Mouse (Mus musculus) liver, embryonic 14.5 days (tissue): ENCODE results near the gene Zfpm1. TPM values are rescaled to one million over a fixed set of nuclear protein-coding genes. Genes with fewer than 3 reads are reported as not detected.

Source experiments
- ATAC-seq: fragments of 200-750 bp; cut with Nextera tagmentation; 2 replicates; pipeline ENCODE4 v1.8.0; 2017; ENCODE audit warnings: moderate number of reproducible peaks, mild to moderate bottlenecking, moderate library complexity; ENCODE audit not compliant: insufficient read depth
- DNase-seq, 3 experiments: peaks; one replicate each; pipeline ENCODE4 v3.0.0-alpha.2; 2012 to 2013; ENCODE audit warnings: low read depth in 3 of 3, low spot score in 3 of 3
- H3K27ac ChIP-seq: fragments of 300-500 bp; sonication (generic); 2 replicates; pipeline ENCODE4 v1.5.1; 2014; ENCODE audit warnings: moderate library complexity, mild to moderate bottlenecking, control low read depth, inconsistent platforms
- H3K27me3 ChIP-seq: fragments of 300-500 bp; sonication (generic); 2 replicates; pipeline ENCODE4 v1.6.1; 2014; ENCODE audit warnings: mild to moderate bottlenecking, low read length, moderate library complexity; ENCODE audit not compliant: control insufficient read depth, insufficient read depth
- H3K36me3 ChIP-seq: fragments of 300-500 bp; sonication (generic); replicated peaks from 2 replicates; pipeline ENCODE4 v1.6.1; 2014; ENCODE audit warnings: low read depth; ENCODE audit not compliant: control insufficient read depth, insufficient read depth
- H3K4me1 ChIP-seq, 2 experiments: fragments of 200-500 bp in 1 of 2; fragments of 300-500 bp in 1 of 2; sonication (generic) in 1 of 2; replicated peaks; 2 replicates each; pipeline ENCODE4 v1.6.1; 2012 to 2014; ENCODE audit warnings: antibody characterized with exemption in 1 of 2, inconsistent platforms in 1 of 2, low read length in 1 of 2; ENCODE audit not compliant: control insufficient read depth in 2 of 2, insufficient read depth in 2 of 2
- H3K4me2 ChIP-seq: fragments of 300-500 bp; sonication (generic); 2 replicates; pipeline ENCODE4 v1.6.1; 2014; ENCODE audit warnings: low read depth, mild to moderate bottlenecking, control low read depth, moderate library complexity
- H3K4me3 ChIP-seq, 2 experiments: fragments of 200-500 bp in 1 of 2; fragments of 300-500 bp in 1 of 2; sonication (generic) in 1 of 2; 2 replicates each; pipeline ENCODE4 v1.5.1; 2012 to 2014; ENCODE audit warnings: low read depth in 2 of 2, low read length in 2 of 2, mild to moderate bottlenecking in 2 of 2, control low read depth in 1 of 2, inconsistent platforms in 1 of 2, moderate library complexity in 1 of 2; ENCODE audit not compliant: insufficient read depth in 1 of 2
- H3K9ac ChIP-seq: fragments of 300-500 bp; sonication (generic); replicated peaks from 2 replicates; pipeline ENCODE4 v1.6.1; 2014; ENCODE audit warnings: mild to moderate bottlenecking, control low read depth, moderate library complexity
- H3K9me3 ChIP-seq: fragments of 300-500 bp; sonication (generic); 2 replicates; pipeline ENCODE4 v1.6.1; 2016; ENCODE audit warnings: low read length, mixed read lengths; ENCODE audit not compliant: control insufficient read depth
- CTCF ChIP-seq: IDR thresholded peaks from 2 replicates; pipeline ENCODE4 v1.5.1; 2016; ENCODE audit warnings: antibody characterized with exemption, low read depth, control low read depth
- EP300 ChIP-seq: IDR thresholded peaks from 2 replicates; pipeline ENCODE4 v1.6.1; 2016; ENCODE audit warnings: antibody characterized with exemption, low read depth
- whole genome bisulfite sequencing: fragments of 180-500 bp; shearing (Covaris S2); extraction: QIAGEN DNeasy Blood & Tissue Kit; methylation state at CpG from one replicate; pipeline ENCODE4 v1.1.7; 2014; ENCODE audit not compliant: insufficient replicate concordance; 5-methylcytosine and 5-hydroxymethylcytosine counted together
- polyA plus RNA-seq, 2 experiments: library from polyadenylated mRNA; depleted of rRNA in 1 of 2; stranded (reverse) in 1 of 2; unstranded in 1 of 2; fragments of >200 nt; fragmentation: Nextera tagmentation in 1 of 2; extraction: Ambion mirVana in 1 of 2; gene quantifications; 2 replicates each; pipeline versions ENCODE4 v1.2.1 to v1.2.3; 2012 to 2014

The Zfpm1 gene
- polyA plus RNA-seq, 2 experiments: 13.3 to 69.6 TPM

- TF ChIP-seq EP300: peak; percentile 100
- TF ChIP-seq CTCF: 0 out of 2 replicates have a peak, but pooled peaks have one; percentile 14
Observed at GRCm38 (mm10) chr8:122309272-122309671, 27.3 kb downstream of the Zfpm1 start.

GRCm38 (mm10) chr8:122311115-122311514, 29.2 kb downstream of the Zfpm1 start:
- peak overlapping the region; percentile 79 for H3K9ac ChIP-seq
- H3K4me2 ChIP-seq: peak overlapping the region; percentile 72

More at GRCm38 (mm10) chr8:122309272-122309671, 27.3 kb downstream of the Zfpm1 start:
- H3K4me3 ChIP-seq: peak overlapping the region; percentile 26 to 34
- H3K27me3 ChIP-seq: no peaks in the 10 kb centered on the region
- H3K4me1 ChIP-seq: peaks cover 95 to 97% of the 10 kb centered on the region in 2 experiments
- ATAC-seq (peak; percentile 86), DNase-seq (peak; percentile 87 to 90 (median 90))
- peak overlapping the region; percentile 72 for H3K4me2 ChIP-seq
- H3K36me3 ChIP-seq: peaks cover 83% of the 10 kb centered on the region
- no peaks in the 10 kb centered on the region for H3K9me3 ChIP-seq
- H3K27ac ChIP-seq: peak overlapping the region; percentile 96
- WGBS: 6% methylated on average over 12 of the region's 12 CpGs
- peak overlapping the region; percentile 79 for H3K9ac ChIP-seq

GRCm38 (mm10) chr8:122312553-122312952, 30.6 kb downstream of the Zfpm1 start:
- WGBS: 39% methylated on average over 2 of the region's 2 CpGs
- no peak overlapping the region for H3K4me3 ChIP-seq

More at GRCm38 (mm10) chr8:122311115-122311514, 29.2 kb downstream of the Zfpm1 start:
- no peak for TF ChIP-seq EP300
- no peak for TF ChIP-seq CTCF
- WGBS: 59% methylated on average over 2 of the region's 2 CpGs
- no peaks in the 10 kb centered on the region for H3K27me3 ChIP-seq
- no peak for ATAC-seq
- H3K36me3 ChIP-seq: peaks cover 91% of the 10 kb centered on the region
- H3K9me3 ChIP-seq: no peaks in the 10 kb centered on the region
- no peak for DNase-seq
- peak overlapping the region; percentile 96 for H3K27ac ChIP-seq
- H3K4me3 ChIP-seq: no peak overlapping the region
- peaks cover 96 to 98% of the 10 kb centered on the region in 2 experiments for H3K4me1 ChIP-seq

GRCm38 (mm10) chr8:122313310-122313709, 31.4 kb downstream of the Zfpm1 start:
- peak; percentile 92 for TF ChIP-seq EP300
- no peak for TF ChIP-seq CTCF
- 8% methylated on average over 12 of the region's 12 CpGs for WGBS
- peak overlapping the region; percentile 79 for H3K9ac ChIP-seq
- H3K9me3 ChIP-seq: no peaks in the 10 kb centered on the region
- H3K4me1 ChIP-seq: peaks cover 96 to 98% of the 10 kb centered on the region in 2 experiments
- peaks cover 91% of the 10 kb centered on the region for H3K36me3 ChIP-seq
- peak overlapping the region; percentile 40 for H3K4me2 ChIP-seq
- H3K27me3 ChIP-seq: no peaks in the 10 kb centered on the region
- ATAC-seq (peak; percentile 48), DNase-seq (peak; percentile 70 to 75 (median 75))
- no peak overlapping the region for H3K4me3 ChIP-seq
- peak overlapping the region; percentile 96 for H3K27ac ChIP-seq

More at GRCm38 (mm10) chr8:122312553-122312952, 30.6 kb downstream of the Zfpm1 start:
- Histone ChIP-seq H3K27me3 (no peaks in the 10 kb centered on the region), H3K4me2 (peak overlapping the region; percentile 40), H3K36me3 (peaks cover 91% of the 10 kb centered on the region), H3K9me3 (no peaks in the 10 kb centered on the region), H3K4me1 (peaks cover 96 to 98% of the 10 kb centered on the region in 2 experiments), H3K27ac (peak overlapping the region; percentile 96), H3K9ac (peak overlapping the region; percentile 79)
- DNase-seq (no peak), ATAC-seq (no peak)
- no peak for TF ChIP-seq CTCF
- TF ChIP-seq EP300: no peak

- H3K9ac ChIP-seq: peak overlapping the region; percentile 0
- H3K27me3 ChIP-seq: no peaks in the 10 kb centered on the region
- ATAC-seq (no peak), DNase-seq (no peak)
- H3K4me3 ChIP-seq: no peak overlapping the region
- no peaks in the 10 kb centered on the region for H3K9me3 ChIP-seq
- WGBS: 27% methylated on average over 13 of the region's 13 CpGs
- peaks cover 99% of the 10 kb centered on the region in 2 experiments for H3K4me1 ChIP-seq
- no peak for TF ChIP-seq EP300
- no peak for TF ChIP-seq CTCF
- H3K4me2 ChIP-seq: peak overlapping the region; percentile 27
- peaks cover 81% of the 10 kb centered on the region for H3K36me3 ChIP-seq
- peak overlapping the region; percentile 96 for H3K27ac ChIP-seq
Observed at GRCm38 (mm10) chr8:122314899-122315496, 33.1 kb downstream of the Zfpm1 start.
